Mouse (Mus musculus) spleen, adult 2 months (tissue): ENCODE measurements around the gene Arl14. TPM values are rescaled to one million over a fixed set of nuclear protein-coding genes. Genes with fewer than 3 reads are reported as not detected.
"Not testable (repeated sequence)": the region's sequence is repeated elsewhere in the genome, so short reads cannot be mapped to it uniquely, and the experiment has no call there.

Source experiments
- DNase-seq, 2 experiments: peaks; one replicate each; pipeline versions ENCODE4 v3.0.0 to v3.0.0-alpha.2; 2012 to 2021; ENCODE audit warnings: low spot score in 2 of 2, low read depth in 1 of 2
- H3K27ac ChIP-seq: fragments of 200-500 bp; 2 replicates; pipeline ENCODE4 v1.5.1; 2012; ENCODE audit warnings: low read length, inconsistent platforms; ENCODE audit not compliant: insufficient read depth
- H3K27me3 ChIP-seq: fragments of 200-500 bp; 2 replicates; pipeline ENCODE4 v1.6.1; 2012; ENCODE audit warnings: mild to moderate bottlenecking, moderate library complexity, low read length, inconsistent platforms; ENCODE audit not compliant: control insufficient read depth, insufficient read depth
- H3K36me3 ChIP-seq: fragments of 200-500 bp; 2 replicates; pipeline ENCODE4 v1.6.1; 2012; ENCODE audit warnings: mild to moderate bottlenecking, low read length, inconsistent platforms; ENCODE audit not compliant: control insufficient read depth, insufficient read depth
- H3K4me1 ChIP-seq: fragments of 200-500 bp; 2 replicates; pipeline ENCODE4 v1.6.1; 2011; ENCODE audit warnings: inconsistent platforms; ENCODE audit not compliant: control insufficient read depth, insufficient read depth, insufficient read length
- H3K4me3 ChIP-seq: fragments of 200-500 bp; 2 replicates; pipeline ENCODE4 v1.5.1; 2011; ENCODE audit warnings: mild to moderate bottlenecking, inconsistent platforms; ENCODE audit not compliant: insufficient read depth, insufficient read length; ENCODE audit errors: extremely low read depth
- CTCF ChIP-seq: fragments of 200-500 bp; IDR thresholded peaks from 2 replicates; pipeline ENCODE4 v1.5.1; 2011; ENCODE audit warnings: mild to moderate bottlenecking, inconsistent platforms; ENCODE audit not compliant: insufficient read depth, insufficient read length, insufficient replicate concordance; ENCODE audit errors: extremely low read depth
- POLR2A ChIP-seq: fragments of 200-500 bp; IDR thresholded peaks from 2 replicates; pipeline ENCODE4 v1.6.1; 2011; ENCODE audit warnings: low read depth, low read length, inconsistent platforms
- WGBS: fragments of 180-500 bp; shearing (Covaris S2); methylation state at CpG from one replicate; pipeline ENCODE4 v1.1.7; 2018; 5-methylcytosine and 5-hydroxymethylcytosine counted together
- polyA plus RNA-seq: library from polyadenylated mRNA; depleted of rRNA; stranded (reverse); fragments of >200 nt; gene quantifications from 2 replicates; pipeline ENCODE4 v1.2.3, GENCODE M21; 2012

The Arl14 gene
- polyA plus RNA-seq, 1 experiment = not detected

DNA sequence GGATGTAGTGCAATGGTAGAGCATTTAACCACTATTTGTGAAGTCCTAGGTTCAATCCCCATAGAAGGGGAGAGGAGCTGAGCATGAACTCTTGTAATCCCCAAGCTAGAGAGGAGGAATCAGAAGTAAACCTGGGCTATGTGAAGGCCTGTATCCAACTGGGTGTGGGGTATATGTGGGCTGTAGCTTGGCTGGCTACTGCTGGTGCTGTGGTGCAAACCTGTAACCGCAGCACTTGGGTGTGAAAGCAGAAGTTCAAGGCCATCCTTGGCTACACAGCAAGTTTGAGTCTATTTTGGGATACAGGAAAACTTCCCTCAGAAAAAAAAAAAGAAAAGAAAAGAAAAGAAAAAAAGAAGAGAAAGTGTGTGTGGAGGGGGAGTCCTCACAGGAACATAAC is 5.8 kb downstream of the Arl14 start:
- Histone ChIP-seq H3K36me3 (no peaks in the 10 kb centered on the region), H3K4me3 (no peak overlapping the region), H3K27ac (no peak overlapping the region), H3K4me1 (peaks cover 7% of the 10 kb centered on the region), H3K27me3 (no peaks in the 10 kb centered on the region)
- WGBS = 10% methylated on average over 1 of the region's 1 CpGs
- DNase-seq = no peak
- TF ChIP-seq POLR2A (no peak), CTCF (no peak)

DNA sequence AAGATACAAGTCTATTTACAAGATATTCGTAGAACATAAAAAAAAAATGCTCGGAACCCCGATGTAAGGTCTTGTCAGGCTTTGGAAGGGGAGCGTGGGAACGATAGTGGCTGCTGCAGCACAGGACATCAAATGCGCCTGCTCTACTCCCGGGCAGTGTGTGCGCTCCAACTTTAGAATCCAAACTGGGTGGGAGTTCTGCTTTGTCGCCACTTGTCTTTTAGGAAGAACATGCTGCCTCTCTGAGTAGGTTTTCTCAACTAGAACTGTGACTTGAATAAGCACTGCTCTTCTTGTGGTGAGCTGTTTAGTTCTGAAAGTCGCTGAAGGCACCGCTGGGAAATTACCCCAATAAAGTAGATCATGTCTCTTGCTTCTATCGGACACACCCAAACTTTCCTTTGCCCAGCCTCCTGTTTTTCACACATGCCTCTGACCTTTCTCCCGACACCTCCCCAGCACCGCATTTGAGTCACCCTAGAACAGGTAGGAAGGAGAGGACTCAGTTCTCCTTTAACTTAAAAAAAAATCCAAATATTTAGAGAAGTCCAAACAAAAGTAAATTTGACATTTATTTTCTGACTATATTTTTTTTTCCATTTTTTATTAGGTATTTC is 9.4 kb downstream of the Arl14 start:
- no peak overlapping the region for H3K27ac ChIP-seq
- WGBS = 92% methylated on average over 14 of the region's 14 CpGs
- DNase-seq = no peak
- H3K36me3 ChIP-seq = no peaks in the 10 kb centered on the region
- H3K27me3 ChIP-seq = no peaks in the 10 kb centered on the region
- H3K4me1 ChIP-seq = no peaks in the 10 kb centered on the region; the same call in 1 of the 2 replicates
- TF ChIP-seq CTCF (no peak), POLR2A (no peak)
- H3K4me3 ChIP-seq = no peak overlapping the region

DNA sequence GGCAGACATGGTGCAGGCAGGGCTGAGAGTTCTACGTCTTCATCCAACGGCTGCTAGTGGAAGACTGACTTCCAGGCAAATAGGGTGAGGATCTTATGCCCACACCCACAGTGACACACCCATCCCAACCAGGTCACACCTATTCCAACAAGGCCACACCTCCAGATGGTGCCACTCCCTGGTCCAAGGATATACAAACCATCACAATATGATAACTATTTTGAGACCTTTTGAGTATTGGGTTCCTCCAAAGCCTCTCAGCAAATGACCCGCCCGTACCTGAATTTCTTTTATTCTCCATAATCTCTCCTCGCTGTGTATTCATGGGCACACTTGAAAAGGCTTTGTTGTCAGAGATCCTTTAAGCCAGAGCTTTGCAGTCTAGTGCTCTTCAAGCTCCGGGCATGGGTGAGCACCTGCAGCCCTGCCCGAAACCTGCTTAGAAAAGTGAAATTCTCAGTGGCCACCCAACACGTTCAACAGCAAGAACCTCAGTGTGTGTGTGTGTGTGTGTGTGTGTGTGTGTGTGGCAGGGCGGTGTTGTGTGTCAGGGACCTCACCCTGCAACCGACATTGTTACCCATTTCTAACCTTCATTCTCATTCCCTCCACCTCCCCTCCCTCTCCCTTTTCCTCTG is 11.5 kb downstream of the Arl14 start:
- not testable (repeated sequence) for H3K4me3 ChIP-seq, DNase-seq, H3K27me3 ChIP-seq, H3K36me3 ChIP-seq, H3K4me1 ChIP-seq, H3K27ac ChIP-seq
- 85% methylated on average over 10 of the region's 10 CpGs for WGBS

DNA sequence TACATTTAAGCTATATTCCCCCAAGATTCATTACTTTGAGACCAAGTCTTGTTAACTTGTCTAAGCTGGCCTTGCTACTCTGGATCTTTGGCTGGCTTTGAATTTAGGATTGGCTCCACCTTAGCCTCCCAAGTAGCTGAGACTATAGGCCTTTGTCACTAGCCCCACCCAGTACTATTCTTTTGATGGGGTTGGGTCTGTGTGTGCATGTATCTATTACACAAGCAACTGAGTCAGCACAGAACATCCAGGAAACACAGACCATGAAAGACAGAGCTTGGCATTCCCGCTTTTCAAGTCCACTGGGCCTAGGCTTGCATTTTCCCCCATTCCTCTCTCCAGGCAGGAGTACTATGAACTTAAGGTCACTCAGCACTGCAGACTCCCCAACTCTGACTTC is 12.3 kb downstream of the Arl14 start:
- H3K27ac ChIP-seq = no peak overlapping the region
- no peak overlapping the region for H3K4me3 ChIP-seq
- no peak for TF ChIP-seq POLR2A
- H3K4me1 ChIP-seq = no peaks in the 10 kb centered on the region
- H3K36me3 ChIP-seq = no peaks in the 10 kb centered on the region
- H3K27me3 ChIP-seq = no peaks in the 10 kb centered on the region
- DNase-seq = no peak
- WGBS = 90% methylated on average over 1 of the region's 1 CpGs

DNA sequence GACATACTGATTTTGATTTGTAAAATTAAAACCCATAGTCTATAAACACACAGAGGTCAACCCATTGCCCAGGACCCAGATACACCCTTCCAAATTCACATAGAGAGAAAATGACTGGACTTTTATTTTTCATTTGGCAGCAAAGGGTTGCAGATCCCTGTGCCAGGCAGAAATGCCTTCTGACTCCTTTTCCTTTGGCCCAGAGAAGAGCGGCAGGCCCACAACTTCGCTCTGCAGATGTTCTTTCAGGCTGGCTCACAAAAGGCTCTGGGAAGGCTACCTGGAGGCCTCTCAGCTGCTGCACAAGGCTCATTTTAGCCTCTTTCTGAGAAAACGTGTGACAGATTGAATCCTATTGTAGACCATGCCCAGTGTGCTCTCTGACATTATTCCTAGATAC is 13.6 kb downstream of the Arl14 start:
- Histone ChIP-seq H3K36me3 (no peaks in the 10 kb centered on the region), H3K27ac (no peak overlapping the region), H3K4me1 (no peaks in the 10 kb centered on the region), H3K4me3 (no peak overlapping the region), H3K27me3 (no peaks in the 10 kb centered on the region)
- WGBS = 91% methylated on average over 3 of the region's 3 CpGs
- no peak for DNase-seq
- TF ChIP-seq CTCF (no peak), POLR2A (no peak)

DNA sequence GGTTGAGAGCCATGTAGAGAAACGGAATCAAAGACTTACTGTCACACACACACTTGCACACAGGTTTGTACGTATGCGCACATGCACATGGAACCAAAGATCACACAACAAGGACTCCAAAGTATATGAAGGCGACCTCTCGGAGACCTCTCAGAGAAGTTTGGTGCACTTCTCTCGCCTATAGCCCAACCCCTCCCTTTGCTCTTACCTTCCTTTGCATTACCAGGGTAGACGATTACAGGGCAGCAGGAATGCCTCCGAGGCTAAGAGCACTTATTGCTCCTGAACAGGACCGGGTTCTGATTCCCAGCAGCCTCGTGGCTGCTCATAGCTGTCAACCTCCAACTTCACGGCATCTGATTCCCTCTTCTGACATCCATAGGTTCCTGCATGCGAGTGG is 14.3 kb downstream of the Arl14 start:
- Histone ChIP-seq H3K4me1 (no peaks in the 10 kb centered on the region), H3K4me3 (no peak overlapping the region), H3K27ac (no peak overlapping the region), H3K36me3 (no peaks in the 10 kb centered on the region), H3K27me3 (no peaks in the 10 kb centered on the region)
- DNase-seq = no peak
- WGBS = 91% methylated on average over 12 of the region's 12 CpGs
- no peak for TF ChIP-seq POLR2A
- TF ChIP-seq CTCF = no peak

DNA sequence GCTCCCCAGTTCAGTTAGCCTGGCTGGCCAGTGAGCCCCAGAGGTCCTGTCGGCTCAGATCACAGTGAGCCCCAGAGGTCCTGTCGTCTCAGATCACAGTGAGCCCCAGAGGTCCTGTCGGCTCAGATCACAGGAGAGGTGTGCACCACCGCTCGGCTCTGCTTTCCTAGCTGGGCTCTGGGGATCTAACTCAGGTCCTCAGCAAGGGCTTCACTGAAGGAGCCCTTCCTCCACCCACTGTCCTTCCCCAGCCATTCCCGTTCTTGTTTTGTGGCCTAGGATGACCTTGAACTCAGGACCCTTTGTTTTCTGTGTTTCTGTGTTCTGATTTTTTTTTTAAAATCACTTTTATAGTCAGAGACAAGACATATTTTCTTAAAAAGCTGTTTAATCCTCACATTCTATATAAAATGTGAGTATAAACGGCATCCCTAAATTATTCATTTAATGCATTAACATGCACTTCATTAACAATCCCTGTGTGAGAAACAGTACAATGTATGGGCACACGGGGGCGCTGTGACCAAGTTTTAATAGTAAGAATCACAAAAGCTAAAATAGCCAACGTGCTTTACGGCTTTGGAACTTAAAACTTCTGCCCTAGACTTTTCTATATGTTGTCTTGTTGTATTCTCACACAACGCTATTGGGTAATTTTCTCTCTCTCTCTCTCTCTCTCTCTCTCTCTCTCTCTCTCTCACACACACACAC is 16.1 kb downstream of the Arl14 start:
- no peaks in the 10 kb centered on the region for H3K27me3 ChIP-seq
- WGBS = 50% methylated on average over 12 of the region's 12 CpGs
- H3K27ac ChIP-seq = no peak overlapping the region
- no peak overlapping the region for H3K4me3 ChIP-seq
- peak; percentile 31 to 39 for DNase-seq
- no peak for TF ChIP-seq POLR2A
- TF ChIP-seq CTCF = no peak
- H3K4me1 ChIP-seq = no peaks in the 10 kb centered on the region
- no peaks in the 10 kb centered on the region for H3K36me3 ChIP-seq
